Mouse (Mus musculus) spleen, adult 2 months (tissue): ENCODE data around the gene Olfr543.

ENCODE experiments used
- CTCF ChIP-seq: fragments of 200-500 bp; IDR thresholded peaks from 2 replicates; pipeline ENCODE4 v1.5.1; 2011; ENCODE audit warnings: mild to moderate bottlenecking, inconsistent platforms; ENCODE audit not compliant: insufficient read depth, insufficient read length, insufficient replicate concordance; ENCODE audit errors: extremely low read depth
- POLR2A ChIP-seq: fragments of 200-500 bp; IDR thresholded peaks from 2 replicates; pipeline ENCODE4 v1.6.1; 2011; ENCODE audit warnings: low read depth, low read length, inconsistent platforms

DNA sequence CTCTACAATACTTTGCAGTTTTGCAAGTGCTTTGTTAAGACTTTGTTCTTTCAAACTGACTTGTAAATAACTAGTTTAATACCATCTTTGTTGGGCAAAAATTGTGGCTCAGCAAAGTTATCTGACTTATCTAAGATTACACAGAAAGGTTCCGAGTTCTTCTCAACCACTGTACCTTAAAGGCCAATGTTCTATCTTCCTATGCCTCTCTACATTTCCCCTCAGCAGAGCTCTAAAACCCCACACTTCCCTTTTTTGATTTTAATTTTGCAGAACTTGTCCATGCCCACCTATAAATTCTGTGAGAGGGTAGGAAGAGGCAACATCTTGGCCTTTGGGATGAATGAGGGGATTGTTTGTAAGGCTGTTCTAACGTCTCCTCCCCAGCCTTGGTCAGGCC is 47.1 kb downstream of the Olfr543 start:
- no peak for TF ChIP-seq POLR2A
- TF ChIP-seq CTCF = no peak
